Mouse (Mus musculus): ENCODE measurements around the gene Timm8a1.
"Not testable (repeated sequence)": the region's sequence is repeated elsewhere in the genome, so short reads cannot be mapped to it uniquely, and the experiment has no call there.

Timm8a1 gene

GRCm38 (mm10) chrX:134541145-134541954 is at the start of gene Timm8a1:
TSS of gene Timm8a1 (minus strand) at chrX:134541865.
- peak; percentile 43 for DNase-seq

- no peak for DNase-seq
Measured at GRCm38 (mm10) chrX:134589836-134590235, 48.2 kb upstream of the Timm8a1 start.

GRCm38 (mm10) chrX:134588997-134589396 is 47.3 kb upstream of the Timm8a1 start:
- no peak for DNase-seq

GRCm38 (mm10) chrX:134588261-134588660 is 46.6 kb upstream of the Timm8a1 start:
- DNase-seq, result no peak

- DNase-seq, result no peak
Measured at GRCm38 (mm10) chrX:134586447-134586846, 44.8 kb upstream of the Timm8a1 start.

- DNase-seq, result peak; percentile 84
Measured at GRCm38 (mm10) chrX:134585103-134586002, 43.7 kb upstream of the Timm8a1 start, which contains the start of gene Rpl36a. TSS of gene Rpl36a (plus strand) at chrX:134585654.

- no peak for DNase-seq
Measured at GRCm38 (mm10) chrX:134582888-134583669, 41.4 kb upstream of the Timm8a1 start, which contains the start of gene Btk. TSS of gene Btk (minus strand) at chrX:134583570.

GRCm38 (mm10) chrX:134582270-134582669 is 40.6 kb upstream of the Timm8a1 start:
- DNase-seq, result no peak

- no peak for DNase-seq
Measured at GRCm38 (mm10) chrX:134580528-134581305, 39.1 kb upstream of the Timm8a1 start.

GRCm38 (mm10) chrX:134577896-134578295 is 36.2 kb upstream of the Timm8a1 start:
- no peak for DNase-seq

GRCm38 (mm10) chrX:134566536-134567222 is 25.0 kb upstream of the Timm8a1 start:
- no peak for DNase-seq

GRCm38 (mm10) chrX:134564326-134564725 is 22.7 kb upstream of the Timm8a1 start:
- no peak for DNase-seq

- DNase-seq, result no peak
Measured at GRCm38 (mm10) chrX:134554425-134554824, 12.8 kb upstream of the Timm8a1 start.

- no peak for DNase-seq
Measured at GRCm38 (mm10) chrX:134553326-134553725, 11.7 kb upstream of the Timm8a1 start.

GRCm38 (mm10) chrX:134550903-134551302 is 9.2 kb upstream of the Timm8a1 start:
- no peak for DNase-seq

- no peak for DNase-seq
Measured at GRCm38 (mm10) chrX:134547330-134547729, 5.7 kb upstream of the Timm8a1 start.

- DNase-seq, result no peak
Measured at GRCm38 (mm10) chrX:134541955-134542308, 267 bp upstream of the Timm8a1 start.

- DNase-seq, result no peak
Measured at GRCm38 (mm10) chrX:134540414-134541135, 1.1 kb downstream of the Timm8a1 start.

GRCm38 (mm10) chrX:134539795-134540194 is 1.9 kb downstream of the Timm8a1 start:
- not testable (repeated sequence) for DNase-seq

- no peak for DNase-seq
Measured at GRCm38 (mm10) chrX:134533346-134533745, 8.3 kb downstream of the Timm8a1 start.

GRCm38 (mm10) chrX:134525260-134525659 is 16.4 kb downstream of the Timm8a1 start:
- DNase-seq, result no peak
